8 mouse cellular contexts compared by ENCODE assay signal in the genomic region with DNA sequence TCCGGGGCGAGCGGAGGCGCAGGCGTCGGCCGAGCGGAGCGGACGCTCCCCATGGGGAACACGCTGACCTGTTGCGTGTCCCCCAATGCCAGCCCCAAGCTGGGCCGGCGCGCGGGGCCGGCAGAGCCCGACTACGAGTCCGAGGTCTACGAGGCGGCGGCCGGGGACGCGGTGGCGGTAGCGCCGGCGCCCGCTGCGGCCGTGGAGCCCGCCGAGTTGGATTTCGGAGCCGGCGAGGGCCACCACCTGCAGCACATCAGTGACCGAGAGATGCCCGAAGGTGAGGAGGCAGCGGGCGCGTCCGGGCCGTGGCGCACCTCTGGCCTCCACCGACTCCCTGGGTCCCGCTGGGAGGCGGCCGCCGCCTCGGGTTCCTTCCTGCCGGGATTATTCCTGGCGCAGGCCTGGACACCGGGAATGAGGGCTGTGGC. TPM values are rescaled to one million over a fixed set of nuclear protein-coding genes. Genes with fewer than 3 reads are reported as not detected.
DNase-seq lines count a peak whose midpoint lies in the region; ATAC-seq and TF ChIP-seq lines count a peak whose summit lies in the region.

No protein-coding gene starts in this region.

- H3K9ac ChIP-seq in hindbrain, embryonic 12.5 days, result peak overlapping the region; percentile 92
- H3K9ac ChIP-seq in limb, embryonic 11.5 days (ENCODE audit: low read length), result peak overlapping the region; percentile 85
- peak overlapping the region; percentile 93 for H3K9ac ChIP-seq in midbrain, embryonic 13.5 days (replicated peaks)

- peak overlapping the region; percentile 87 for H3K4me2 ChIP-seq in hindbrain, embryonic 12.5 days (replicated peaks)
- H3K4me2 ChIP-seq in limb, embryonic 11.5 days (ENCODE audit: low read depth, severe bottlenecking), result peak overlapping the region; percentile 73
- peak overlapping the region; percentile 89 for H3K4me2 ChIP-seq in midbrain, embryonic 13.5 days (replicated peaks)

- WGBS in hindbrain, embryonic 12.5 days, result 0% methylated on average over 24 of the region's 55 CpGs
- WGBS in limb, embryonic 11.5 days, result under 1% methylated on average over 55 of the region's 55 CpGs
- under 1% methylated on average over 42 of the region's 55 CpGs for WGBS in midbrain, embryonic 13.5 days

- H3K27ac ChIP-seq in hindbrain, embryonic 12.5 days, result peak overlapping the region; percentile 60
- H3K27ac ChIP-seq in limb, embryonic 11.5 days (replicated peaks; ENCODE audit: low read depth, low read length), result peak overlapping the region; percentile 56; the same call in 1 of the 2 replicates
- H3K27ac ChIP-seq in midbrain, embryonic 13.5 days, result peak overlapping the region; percentile 79

- no peaks in the 10 kb centered on the region for H3K36me3 ChIP-seq in hindbrain, embryonic 12.5 days
- no peaks in the 10 kb centered on the region for H3K36me3 ChIP-seq in limb, embryonic 11.5 days (ENCODE audit: control insufficient read depth, insufficient read depth, low read length)
- H3K36me3 ChIP-seq in midbrain, embryonic 13.5 days, result no peaks in the 10 kb centered on the region

- no peaks in the 10 kb centered on the region for H3K27me3 ChIP-seq in hindbrain, embryonic 12.5 days
- H3K27me3 ChIP-seq in limb, embryonic 11.5 days (ENCODE audit: control insufficient read depth, insufficient read depth, low read length), result no peaks in the 10 kb centered on the region
- no peaks in the 10 kb centered on the region for H3K27me3 ChIP-seq in midbrain, embryonic 13.5 days

- H3K9me3 ChIP-seq in hindbrain, embryonic 12.5 days (replicated peaks), result no peaks in the 10 kb centered on the region
- no peaks in the 10 kb centered on the region for H3K9me3 ChIP-seq in limb, embryonic 11.5 days (ENCODE audit: control insufficient read depth, low read length)
- no peaks in the 10 kb centered on the region for H3K9me3 ChIP-seq in midbrain, embryonic 13.5 days

- peak; percentile 43 for DNase-seq in embryo, embryonic 10 days (ENCODE audit: low spot score)
- no peak for DNase-seq in embryo, embryonic 10.5 days (ENCODE audit: low spot score)
- DNase-seq in brain, embryonic 14.5 days (ENCODE audit: low read depth), result peak; percentile 51
- DNase-seq in frontal cortex, postnatal 36 days (ENCODE audit: low spot score in 2 of 2), result peak; percentile 22 to 29
- peak; percentile 64 for DNase-seq in limb, embryonic 11.5 days (ENCODE audit: low spot score)
- peak; percentile 41 for DNase-seq in thymus, postnatal 0 days (ENCODE audit: low spot score)

- no peak for TF ChIP-seq CTCF in brain, embryonic 14.5 days (IDR thresholded peaks at IDR 0.05; ENCODE audit: borderline replicate concordance, extremely low read depth, insufficient read depth, insufficient read length)

- no peak; the same call in 1 of the 2 replicates for ATAC-seq in hindbrain, embryonic 12.5 days (ENCODE audit: low FRiP score)
- ATAC-seq in limb, embryonic 11.5 days (ENCODE audit: insufficient number of reproducible peaks, low FRiP score, low TSS enrichment, low read depth), result peak; percentile 3; the same call in 1 of the 2 replicates
- peak; percentile 25 for ATAC-seq in midbrain, embryonic 13.5 days

- H3K4me3 ChIP-seq in hindbrain, embryonic 12.5 days, result peak overlapping the region; percentile 92
- peak overlapping the region; percentile 92 for H3K4me3 ChIP-seq in limb, embryonic 11.5 days (ENCODE audit: low read depth, low read length)
- peak overlapping the region; percentile 92 for H3K4me3 ChIP-seq in midbrain, embryonic 13.5 days (replicated peaks)

- no peak for TF ChIP-seq POLR2A in brain, embryonic 14.5 days (IDR thresholded peaks at IDR 0.05; ENCODE audit: borderline replicate concordance, extremely low read depth, insufficient read depth, insufficient read length, poor library complexity, severe bottlenecking)

- peaks cover 38% of the 10 kb centered on the region for H3K4me1 ChIP-seq in hindbrain, embryonic 12.5 days
- H3K4me1 ChIP-seq in limb, embryonic 11.5 days (ENCODE audit: control insufficient read depth, insufficient read depth, low read length), result peaks cover 11% of the 10 kb centered on the region; the same call in 1 of the 2 replicates
- H3K4me1 ChIP-seq in midbrain, embryonic 13.5 days (replicated peaks), result peaks cover 45% of the 10 kb centered on the region

RNA-seq across cellular contexts. Expression of a gene that starts 0.9 kb away (rescaled TPM):
- polyA plus RNA-seq in brain, embryonic 14.5 days (2012; rRNA removed), result 39.5 TPM in 2 replicates
- polyA plus RNA-seq in hindbrain, embryonic 12.5 days (2016; fragmentation: Nextera tagmentation; extraction: Ambion mirVana), result 7.6 and 7.8 TPM in 2 replicates
- polyA plus RNA-seq in limb, embryonic 11.5 days (2014; fragmentation: Nextera tagmentation; extraction: Ambion mirVana), result 9.8 and 10.7 TPM in 2 replicates
- polyA plus RNA-seq in midbrain, embryonic 13.5 days (2015; fragmentation: Nextera tagmentation; extraction: Ambion mirVana), result 5.0 and 6.0 TPM in 2 replicates
- polyA plus RNA-seq in thymus, postnatal 0 days (2015; fragmentation: Nextera tagmentation; extraction: Ambion mirVana), result 1.6 and 2.4 TPM in 2 replicates

RNA-seq across cellular contexts. Expression of a gene that starts 46.4 kb away (rescaled TPM):
- 1.7 and 1.9 TPM in 2 replicates for polyA plus RNA-seq in brain, embryonic 14.5 days (2012; rRNA removed)
- 0.48 and 0.56 TPM in 2 replicates for polyA plus RNA-seq in hindbrain, embryonic 12.5 days (2016; fragmentation: Nextera tagmentation; extraction: Ambion mirVana)
- 0.71 and 0.73 TPM in 2 replicates for polyA plus RNA-seq in limb, embryonic 11.5 days (2014; fragmentation: Nextera tagmentation; extraction: Ambion mirVana)
- polyA plus RNA-seq in midbrain, embryonic 13.5 days (2015; fragmentation: Nextera tagmentation; extraction: Ambion mirVana), result 0.40 and 0.46 TPM in 2 replicates
- 0.91 and 1.1 TPM in 2 replicates for polyA plus RNA-seq in thymus, postnatal 0 days (2015; fragmentation: Nextera tagmentation; extraction: Ambion mirVana)
